Mouse (Mus musculus) E14TG2a.4 (cell line): ENCODE results near the gene Tsen34.

Experiments
- CTCF ChIP-seq: conservative IDR thresholded peaks from 2 replicates; pipeline ENCODE4 v1.5.1; 2014; ENCODE audit warnings: low read length
- POU5F1 ChIP-seq: IDR thresholded peaks from 2 replicates; pipeline ENCODE4 v1.6.1; 2014; ENCODE audit warnings: low read length, borderline replicate concordance

- TF ChIP-seq CTCF (no peak), POU5F1 (no peak)
Measured at GRCm38 (mm10) chr7:3683908-3684550, 8.6 kb upstream of the Tsen34 start.
